Mouse (Mus musculus) megakaryocyte, embryonic 14.5 days (primary cell): ENCODE data around the gene Gm48551.

Experiments
- FLI1 ChIP-seq: IDR thresholded peaks from 2 replicates; pipeline ENCODE4 v1.6.1; 2012; ENCODE audit warnings: low read length, inconsistent platforms, mixed read lengths
- GATA1 ChIP-seq: IDR thresholded peaks from 3 replicates; pipeline ENCODE4 v1.6.1; 2012; ENCODE audit warnings: mixed read lengths, low read length, inconsistent platforms, borderline replicate concordance

DNA sequence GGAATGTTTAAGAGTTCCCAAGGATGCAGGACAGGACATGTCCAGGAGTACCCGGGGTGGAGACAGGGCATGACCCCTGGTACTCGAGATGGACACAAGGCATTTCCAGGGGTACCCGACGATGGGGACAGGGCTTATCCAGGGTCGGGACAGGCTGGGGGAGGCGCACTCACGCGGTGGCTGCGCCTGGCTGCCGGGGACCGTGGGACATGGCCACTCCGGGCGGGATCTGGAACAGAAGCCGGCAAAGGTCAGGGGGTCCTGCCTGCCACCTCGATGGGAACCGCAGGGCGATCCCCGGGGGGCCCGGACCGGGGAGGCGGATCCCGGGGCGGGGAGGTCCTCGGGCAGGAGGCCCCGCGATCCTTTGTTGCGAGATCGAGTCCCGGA, 34.3 kb upstream of the Gm48551 start:
- TF ChIP-seq GATA1 = no peak
- no peak for TF ChIP-seq FLI1
